Mouse (Mus musculus) R1 (cell line): ENCODE measurements at regions not wholly inside any gene's neighbourhood (a gene's known extent, or its start where the extent isn't known, plus 50 kb on each side); places are given as distances from the start of the nearest gene placed in this dataset.

Experiments used
- DNase-seq: peaks from one replicate; pipeline ENCODE4 v3.0.0-alpha.2; 2018; ENCODE audit warnings: low read depth, low spot score

- DNase-seq = no peak
Measured at GRCm38 (mm10) chr10:95086755-95087154, 142.1 kb upstream of the Plxnc1 start.

GRCm38 (mm10) chr10:95085688-95086268, 141.1 kb upstream of the Plxnc1 start:
- DNase-seq = no peak

- DNase-seq = no peak
Measured at GRCm38 (mm10) chr10:95083341-95084148, 138.9 kb upstream of the Plxnc1 start.

- no peak for DNase-seq
Measured at GRCm38 (mm10) chr10:95082634-95083033, 138.0 kb upstream of the Plxnc1 start.

- DNase-seq = no peak
Measured at GRCm38 (mm10) chr10:95079979-95080378, 135.3 kb upstream of the Plxnc1 start.

- DNase-seq = no peak
Measured at GRCm38 (mm10) chr10:95076421-95076820, 131.8 kb upstream of the Plxnc1 start.

- no peak for DNase-seq
Measured at GRCm38 (mm10) chr10:95075897-95076296, 131.3 kb upstream of the Plxnc1 start.

GRCm38 (mm10) chr10:95074959-95075590, 130.4 kb upstream of the Plxnc1 start:
- no peak for DNase-seq

- no peak for DNase-seq
Measured at GRCm38 (mm10) chr10:95074381-95074780, 129.7 kb upstream of the Plxnc1 start.

GRCm38 (mm10) chr10:95067971-95068370, 123.3 kb upstream of the Plxnc1 start:
- DNase-seq = no peak

- no peak for DNase-seq
Measured at GRCm38 (mm10) chr10:95066774-95067173, 122.1 kb upstream of the Plxnc1 start.

- peak; percentile 91 for DNase-seq
Measured at GRCm38 (mm10) chr10:95059486-95060091, 115.0 kb upstream of the Plxnc1 start.

GRCm38 (mm10) chr10:95059078-95059477, 114.4 kb upstream of the Plxnc1 start:
- DNase-seq = peak; percentile 10

- no peak for DNase-seq
Measured at GRCm38 (mm10) chr10:95057051-95057714, 112.5 kb upstream of the Plxnc1 start.

- DNase-seq = no peak
Measured at GRCm38 (mm10) chr10:95056541-95056940, 111.9 kb upstream of the Plxnc1 start.

GRCm38 (mm10) chr10:95054869-95055268, 110.2 kb upstream of the Plxnc1 start:
- no peak for DNase-seq

GRCm38 (mm10) chr10:95048790-95049189, 104.2 kb upstream of the Plxnc1 start:
- no peak for DNase-seq

GRCm38 (mm10) chr10:95043978-95044377, 99.3 kb upstream of the Plxnc1 start:
- no peak for DNase-seq

GRCm38 (mm10) chr10:95040258-95040895, 95.7 kb upstream of the Plxnc1 start:
- no peak for DNase-seq

GRCm38 (mm10) chr10:95036043-95036697, 91.5 kb upstream of the Plxnc1 start:
- no peak for DNase-seq

GRCm38 (mm10) chr10:95035371-95035770, 90.7 kb upstream of the Plxnc1 start:
- no peak for DNase-seq
